Mouse (Mus musculus) limb, embryonic 12.5 days (tissue): Measurements from ENCODE around the gene Eya2. TPM values are rescaled to one million over a fixed set of nuclear protein-coding genes. Genes with fewer than 3 reads are reported as not detected.
A peak's percentile ranks its signal among the peaks of the same experiment; 100 is the strongest.

ENCODE experiments used
- ATAC-seq: fragments of 200-750 bp; cut with Nextera tagmentation; 2 replicates; pipeline ENCODE4 v1.8.0; 2017; ENCODE audit warnings: low read depth, moderate TSS enrichment; ENCODE audit not compliant: insufficient number of reproducible peaks, insufficient read depth, low FRiP score, low TSS enrichment
- H3K27ac ChIP-seq: fragments of 300-500 bp; sonication (generic); 2 replicates; pipeline ENCODE4 v1.5.1; 2016; ENCODE audit warnings: mild to moderate bottlenecking, moderate library complexity
- H3K27me3 ChIP-seq: fragments of 300-500 bp; sonication (generic); 2 replicates; pipeline ENCODE4 v1.6.1; 2016; ENCODE audit warnings: mild to moderate bottlenecking, moderate library complexity
- H3K36me3 ChIP-seq: fragments of 300-500 bp; sonication (generic); 2 replicates; pipeline ENCODE4 v1.6.1; 2016; ENCODE audit warnings: mild to moderate bottlenecking, moderate library complexity
- H3K4me1 ChIP-seq: fragments of 300-500 bp; sonication (generic); replicated peaks from 2 replicates; pipeline ENCODE4 v1.6.1; 2016
- H3K4me2 ChIP-seq: fragments of 300-500 bp; sonication (generic); 2 replicates; pipeline ENCODE4 v1.6.1; 2016; ENCODE audit warnings: mild to moderate bottlenecking, moderate library complexity
- H3K4me3 ChIP-seq: fragments of 300-500 bp; sonication (generic); replicated peaks from 2 replicates; pipeline ENCODE4 v1.5.1; 2016; ENCODE audit warnings: mild to moderate bottlenecking
- H3K9ac ChIP-seq: fragments of 300-500 bp; sonication (generic); replicated peaks from 2 replicates; pipeline ENCODE4 v1.6.1; 2016; ENCODE audit warnings: mild to moderate bottlenecking, moderate library complexity
- H3K9me3 ChIP-seq: fragments of 300-500 bp; sonication (generic); 2 replicates; pipeline ENCODE4 v1.6.1; 2016; ENCODE audit warnings: mild to moderate bottlenecking, moderate library complexity
- WGBS: fragments of 180-500 bp; shearing (Covaris S2); methylation state at CpG from one replicate; pipeline ENCODE4 v1.1.7; 2016; 5-methylcytosine and 5-hydroxymethylcytosine counted together
- polyA plus RNA-seq: library from polyadenylated mRNA; unstranded; fragments of >200 nt; fragmentation: Nextera tagmentation; extraction: Ambion mirVana; gene quantifications from 2 replicates; pipeline ENCODE4 v1.2.1, GENCODE M21; 2016

The Eya2 gene
- polyA plus RNA-seq, 1 experiment from 2014 or later = 9.7 TPM

DNA sequence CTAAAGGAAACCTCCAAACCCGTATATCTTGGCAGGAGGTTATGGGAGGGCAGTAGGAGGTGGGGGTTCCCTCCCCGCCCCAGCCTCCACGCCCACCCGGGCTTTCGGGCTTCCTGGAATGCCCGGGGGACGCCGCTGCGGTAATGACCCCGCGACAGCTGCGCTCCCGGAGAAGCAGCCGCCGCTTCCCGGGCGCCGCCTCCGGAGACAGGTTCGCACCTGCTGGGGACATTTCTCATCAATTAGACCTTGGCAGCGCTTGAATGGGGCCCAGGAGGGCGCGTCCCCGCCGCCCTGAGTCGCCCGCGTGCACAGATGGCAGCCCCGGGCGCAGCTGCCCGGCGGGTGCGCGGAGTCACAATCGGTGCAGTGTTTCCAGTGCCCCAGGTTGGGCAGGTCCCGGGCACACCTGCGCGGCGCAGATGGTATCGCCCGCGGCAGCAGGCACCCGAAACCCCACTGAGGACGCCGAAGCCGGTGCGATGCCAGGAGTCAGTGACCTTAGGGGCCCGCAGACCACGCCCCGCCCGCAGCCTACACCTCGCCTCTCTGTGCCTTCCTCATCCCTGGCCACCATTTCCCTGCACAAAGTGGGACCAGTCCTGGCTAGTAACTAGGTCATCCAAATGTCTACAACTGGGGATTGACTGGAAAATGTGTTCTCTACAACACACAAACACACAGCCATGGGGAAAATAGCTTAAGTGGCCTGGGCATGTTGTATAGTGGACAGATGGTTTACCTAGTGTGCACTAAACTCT is 31.4 kb upstream of the Eya2 start:
- 2% methylated on average over 52 of the region's 52 CpGs for WGBS
- H3K4me1 ChIP-seq = peaks cover 61% of the 10 kb centered on the region
- peak overlapping the region; percentile 40 for H3K4me3 ChIP-seq
- peak overlapping the region; percentile 77 for H3K4me2 ChIP-seq
- peaks cover 52% of the 10 kb centered on the region for H3K27me3 ChIP-seq
- H3K36me3 ChIP-seq = no peaks in the 10 kb centered on the region
- peak overlapping the region; percentile 40; the same call in 1 of the 2 replicates for H3K9ac ChIP-seq
- no peak overlapping the region for H3K27ac ChIP-seq
- no peaks in the 10 kb centered on the region for H3K9me3 ChIP-seq
- no peak for ATAC-seq

DNA sequence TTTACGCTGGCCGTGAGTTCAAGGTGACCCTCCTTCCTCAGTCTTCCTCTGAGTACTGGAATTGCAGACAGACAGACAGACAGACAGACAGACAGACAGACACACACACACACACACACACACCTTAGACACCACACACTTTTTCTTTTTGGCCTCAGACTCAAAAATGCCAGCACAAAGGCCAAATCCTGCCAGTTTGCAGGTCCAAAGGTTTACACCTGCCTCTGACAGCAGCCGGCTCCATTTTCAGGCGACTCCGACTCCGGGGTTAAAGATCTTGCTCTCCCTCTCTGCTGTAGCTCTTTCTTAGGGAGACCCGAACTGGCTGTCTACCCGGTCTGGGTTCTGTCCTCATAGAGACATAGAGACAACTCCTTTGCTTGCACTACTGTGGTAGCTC is 30.7 kb upstream of the Eya2 start:
- ATAC-seq = no peak
- peaks cover 54% of the 10 kb centered on the region for H3K27me3 ChIP-seq
- H3K9ac ChIP-seq = no peak overlapping the region
- peak overlapping the region; percentile 77; the same call in 1 of the 2 replicates for H3K4me2 ChIP-seq
- no peaks in the 10 kb centered on the region for H3K36me3 ChIP-seq
- H3K27ac ChIP-seq = no peak overlapping the region
- WGBS = 64% methylated on average over 8 of the region's 8 CpGs
- peaks cover 63% of the 10 kb centered on the region for H3K4me1 ChIP-seq
- no peaks in the 10 kb centered on the region for H3K9me3 ChIP-seq
- H3K4me3 ChIP-seq = no peak overlapping the region; the same call in 1 of the 2 replicates

DNA sequence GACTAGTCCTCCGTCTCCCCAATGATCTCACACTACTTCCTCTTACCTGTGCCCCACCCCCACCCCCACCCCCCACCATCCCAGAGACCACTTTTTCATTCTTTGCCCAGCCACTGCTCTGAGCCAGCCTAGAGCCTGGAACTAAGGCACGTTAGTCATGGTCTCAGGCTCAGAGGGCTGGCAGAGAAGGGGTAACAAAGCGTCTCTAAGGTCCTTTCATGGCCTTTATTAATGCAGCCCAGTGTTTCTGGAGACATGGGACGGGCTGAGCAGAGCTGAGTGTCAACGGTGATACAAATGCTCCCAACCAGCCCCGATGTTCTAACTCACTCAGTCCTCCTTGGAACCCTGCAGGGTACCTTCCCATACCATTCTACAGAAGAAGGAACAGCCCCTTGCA is 30.2 kb upstream of the Eya2 start:
- Histone ChIP-seq H3K9me3 (no peaks in the 10 kb centered on the region), H3K4me1 (peaks cover 59% of the 10 kb centered on the region), H3K4me2 (no peak overlapping the region), H3K9ac (no peak overlapping the region), H3K27me3 (peaks cover 57% of the 10 kb centered on the region), H3K4me3 (no peak overlapping the region), H3K36me3 (no peaks in the 10 kb centered on the region), H3K27ac (no peak overlapping the region)
- WGBS = 53% methylated on average over 6 of the region's 6 CpGs
- ATAC-seq = no peak

DNA sequence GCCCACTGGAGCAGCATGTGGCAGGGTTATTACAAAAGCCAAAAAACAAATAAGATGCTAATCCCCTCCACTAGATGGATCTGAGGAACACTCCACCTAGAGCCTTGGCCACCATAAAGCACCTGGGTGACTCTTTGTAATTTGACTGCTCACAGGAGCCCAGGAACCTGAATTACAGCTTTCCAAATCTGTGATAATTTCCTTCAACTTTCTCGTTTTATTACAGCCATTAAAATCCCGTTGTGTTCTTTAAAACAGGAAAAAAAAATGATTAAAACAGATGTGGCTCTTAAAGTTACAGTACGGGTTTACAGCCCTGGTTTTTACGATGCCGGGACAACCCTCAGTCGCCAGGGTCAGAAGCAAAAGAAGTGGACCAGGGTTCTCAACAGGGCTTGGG is 27.9 kb upstream of the Eya2 start:
- H3K27me3 ChIP-seq = peaks cover 44% of the 10 kb centered on the region
- peak overlapping the region; percentile 67 for H3K27ac ChIP-seq
- no peak overlapping the region for H3K9ac ChIP-seq
- no peaks in the 10 kb centered on the region for H3K36me3 ChIP-seq
- peaks cover 56% of the 10 kb centered on the region for H3K4me1 ChIP-seq
- no peak overlapping the region for H3K4me3 ChIP-seq
- ATAC-seq = peak; percentile 63; the same call in 1 of the 2 replicates
- no peaks in the 10 kb centered on the region for H3K9me3 ChIP-seq
- 15% methylated on average over 6 of the region's 6 CpGs for WGBS
- peak overlapping the region; percentile 34 for H3K4me2 ChIP-seq

DNA sequence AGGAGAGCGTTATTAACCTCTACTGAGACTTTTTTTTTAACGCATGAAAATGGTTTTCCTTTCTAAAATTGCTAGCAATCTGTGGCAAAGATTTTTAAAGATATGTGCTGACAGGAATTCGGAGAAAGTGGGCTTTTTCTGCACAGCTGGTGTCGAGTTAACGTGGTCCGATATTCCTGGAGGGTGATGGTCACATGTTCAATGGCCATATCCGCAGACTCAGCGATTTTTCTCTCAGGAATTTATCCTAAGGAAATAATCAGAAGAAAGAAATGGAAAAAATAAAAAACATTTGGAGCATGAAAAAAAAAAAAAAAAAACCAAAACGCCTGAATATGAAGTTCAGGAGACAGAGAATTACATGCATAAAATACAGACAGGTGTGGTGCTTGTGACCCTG is 27.0 kb upstream of the Eya2 start:
- Histone ChIP-seq H3K27ac (peak overlapping the region; percentile 46; the same call in 1 of the 2 replicates), H3K4me1 (peaks cover 54% of the 10 kb centered on the region)
- 46% methylated on average over 9 of the region's 9 CpGs for WGBS

DNA sequence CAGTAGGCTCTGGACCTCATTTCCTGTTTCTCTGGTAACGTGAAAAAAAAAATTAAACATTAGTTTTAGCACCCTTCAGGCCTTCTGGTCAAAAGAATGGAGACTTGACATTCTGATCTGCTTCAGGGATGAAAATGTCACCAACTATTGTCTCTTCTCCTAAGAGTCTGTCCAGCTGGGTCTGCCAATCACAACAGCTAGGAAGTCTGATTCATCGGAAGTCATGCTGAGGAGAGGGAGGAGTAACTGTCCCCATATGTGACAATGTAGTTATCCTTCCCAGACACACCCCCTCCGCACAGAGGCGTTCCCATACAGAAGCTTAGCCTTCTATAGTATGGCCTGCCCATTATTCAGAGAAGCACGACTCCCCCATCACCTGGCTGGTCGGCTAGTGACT is 25.9 kb upstream of the Eya2 start:
- no peak for ATAC-seq
- Histone ChIP-seq H3K4me3 (no peak overlapping the region), H3K27ac (no peak overlapping the region), H3K9me3 (no peaks in the 10 kb centered on the region), H3K4me1 (peaks cover 45% of the 10 kb centered on the region), H3K27me3 (peaks cover 33% of the 10 kb centered on the region), H3K4me2 (no peak overlapping the region), H3K9ac (no peak overlapping the region), H3K36me3 (no peaks in the 10 kb centered on the region)
- WGBS = 62% methylated on average over 6 of the region's 6 CpGs

More for the DNA sequence above, 27.0 kb upstream of the Eya2 start:
- no peak overlapping the region for H3K9ac ChIP-seq
- H3K4me3 ChIP-seq = no peak overlapping the region
- no peaks in the 10 kb centered on the region for H3K36me3 ChIP-seq
- peaks cover 36% of the 10 kb centered on the region for H3K27me3 ChIP-seq
- H3K4me2 ChIP-seq = no peak overlapping the region
- ATAC-seq = no peak
- H3K9me3 ChIP-seq = no peaks in the 10 kb centered on the region

DNA sequence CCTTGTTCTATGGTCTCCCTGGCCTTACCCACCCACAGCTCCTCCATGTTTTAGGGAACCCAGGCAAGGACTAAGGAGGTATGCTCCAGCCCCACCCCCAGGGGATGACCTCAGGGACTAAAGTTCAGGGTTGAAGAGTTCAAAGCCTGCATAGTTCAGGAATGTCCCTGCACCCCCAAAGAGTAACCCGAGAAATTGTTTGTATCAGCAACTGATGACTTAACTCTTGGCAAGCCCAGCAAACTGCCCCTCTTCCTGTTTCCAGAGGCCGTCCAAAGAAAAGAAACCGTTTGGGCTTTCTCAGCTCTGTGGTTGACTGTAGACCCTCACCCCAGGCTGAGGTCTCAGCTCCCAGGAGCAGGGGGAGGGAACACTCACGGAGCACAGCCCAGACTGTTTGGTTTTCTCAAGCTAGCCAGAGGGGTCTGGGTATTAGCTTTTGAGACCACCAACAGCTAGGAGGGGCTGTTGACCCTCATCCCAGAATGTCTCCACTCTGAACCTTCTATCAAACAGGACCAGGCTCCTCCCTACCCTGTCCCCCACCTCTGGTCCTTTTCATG is 23.5 kb upstream of the Eya2 start:
- Histone ChIP-seq H3K27ac (no peak overlapping the region), H3K4me1 (peaks cover 26% of the 10 kb centered on the region)
- 31% methylated on average over 4 of the region's 4 CpGs for WGBS

DNA sequence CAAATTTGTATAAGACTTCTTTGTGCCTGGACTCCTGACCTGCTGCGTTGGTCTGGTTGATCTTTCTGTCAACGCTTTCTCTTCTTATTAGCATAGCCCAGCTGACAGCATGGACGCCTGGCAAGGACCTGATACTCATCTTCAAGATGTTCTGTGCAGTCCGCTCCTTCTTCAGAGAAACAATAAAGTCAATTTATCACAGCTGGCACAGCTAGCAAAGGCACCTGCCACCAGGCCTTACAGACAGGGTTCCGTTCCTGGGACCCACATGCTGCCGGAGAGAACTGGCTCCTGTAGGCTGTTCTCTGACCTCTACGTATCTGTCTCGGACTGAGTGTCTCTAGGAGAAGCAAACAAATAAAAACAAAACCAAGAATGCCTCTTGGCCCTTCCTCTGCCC is 11.8 kb upstream of the Eya2 start:
- no peak for ATAC-seq
- 0 out of 2 replicates have a peak, but pooled peaks cover 2% of the 10 kb centered on the region for H3K9me3 ChIP-seq
- peaks cover 7% of the 10 kb centered on the region; the same call in 1 of the 2 replicates for H3K27me3 ChIP-seq
- 81% methylated on average over 8 of the region's 8 CpGs for WGBS
- H3K36me3 ChIP-seq = no peaks in the 10 kb centered on the region
- H3K9ac ChIP-seq = no peak overlapping the region
- peaks cover 11% of the 10 kb centered on the region for H3K4me1 ChIP-seq
- no peak overlapping the region for H3K4me2 ChIP-seq
- H3K27ac ChIP-seq = no peak overlapping the region
- H3K4me3 ChIP-seq = no peak overlapping the region

More for the DNA sequence above, 23.5 kb upstream of the Eya2 start:
- no peaks in the 10 kb centered on the region for H3K36me3 ChIP-seq
- H3K27me3 ChIP-seq = peaks cover 13% of the 10 kb centered on the region; the same call in 1 of the 2 replicates
- no peak overlapping the region for H3K4me2 ChIP-seq
- no peak for ATAC-seq
- H3K4me3 ChIP-seq = no peak overlapping the region
- no peak overlapping the region for H3K9ac ChIP-seq
- no peaks in the 10 kb centered on the region for H3K9me3 ChIP-seq

DNA sequence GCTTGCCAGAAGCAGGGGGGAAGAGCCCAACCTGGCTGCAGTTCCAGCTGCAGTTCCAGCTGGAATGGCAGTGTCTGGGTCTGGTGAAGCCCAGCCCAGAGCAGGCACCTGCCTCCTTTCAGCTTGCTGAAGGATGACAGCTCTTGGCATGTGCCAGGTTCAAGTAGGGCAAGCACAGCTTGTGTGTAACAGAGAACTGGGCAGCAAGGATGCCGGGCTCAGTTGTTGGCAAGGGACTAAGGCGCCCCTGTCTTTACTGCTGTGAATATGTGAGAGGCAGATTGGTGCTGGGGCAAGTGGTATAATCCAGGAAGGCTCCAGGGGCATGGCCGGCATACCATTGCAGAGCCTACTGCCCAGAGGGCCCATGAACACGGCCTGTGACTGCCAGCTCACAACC is 11.3 kb upstream of the Eya2 start:
- WGBS = 67% methylated on average over 4 of the region's 4 CpGs
- Histone ChIP-seq H3K27ac (no peak overlapping the region), H3K4me2 (no peak overlapping the region), H3K4me1 (peaks cover 11% of the 10 kb centered on the region), H3K36me3 (no peaks in the 10 kb centered on the region), H3K9ac (no peak overlapping the region), H3K9me3 (0 out of 2 replicates have a peak, but pooled peaks cover 2% of the 10 kb centered on the region), H3K27me3 (peaks cover 10% of the 10 kb centered on the region; the same call in 1 of the 2 replicates), H3K4me3 (no peak overlapping the region)
- no peak for ATAC-seq

DNA sequence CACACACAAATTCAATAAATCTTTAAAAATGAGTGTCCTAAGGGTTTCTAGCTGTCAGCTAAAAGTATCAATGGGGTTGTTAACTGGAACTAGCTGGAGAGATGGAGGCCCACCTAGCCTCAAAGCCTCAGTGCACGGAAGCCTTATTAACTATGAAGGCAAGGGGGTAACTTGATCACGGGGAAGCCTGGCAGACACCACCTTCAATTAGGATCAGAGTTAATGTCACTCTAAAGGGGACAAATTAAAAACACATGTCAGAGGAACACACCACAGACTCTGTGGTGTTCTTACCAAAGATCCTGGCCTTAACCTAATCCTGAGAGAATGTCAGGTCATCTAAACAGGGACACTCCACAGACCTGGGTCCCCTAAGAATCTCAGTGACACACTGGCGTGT is 10.3 kb upstream of the Eya2 start:
- H3K4me1 ChIP-seq = peaks cover 11% of the 10 kb centered on the region
- 0 out of 2 replicates have a peak, but pooled peaks cover 2% of the 10 kb centered on the region for H3K9me3 ChIP-seq
- no peak overlapping the region for H3K9ac ChIP-seq
- no peak for ATAC-seq
- H3K27me3 ChIP-seq = peaks cover 14% of the 10 kb centered on the region; the same call in 1 of the 2 replicates
- no peak overlapping the region for H3K27ac ChIP-seq
- H3K36me3 ChIP-seq = no peaks in the 10 kb centered on the region
- H3K4me3 ChIP-seq = no peak overlapping the region
- no peak overlapping the region for H3K4me2 ChIP-seq
- 35% methylated on average over 3 of the region's 3 CpGs for WGBS

DNA sequence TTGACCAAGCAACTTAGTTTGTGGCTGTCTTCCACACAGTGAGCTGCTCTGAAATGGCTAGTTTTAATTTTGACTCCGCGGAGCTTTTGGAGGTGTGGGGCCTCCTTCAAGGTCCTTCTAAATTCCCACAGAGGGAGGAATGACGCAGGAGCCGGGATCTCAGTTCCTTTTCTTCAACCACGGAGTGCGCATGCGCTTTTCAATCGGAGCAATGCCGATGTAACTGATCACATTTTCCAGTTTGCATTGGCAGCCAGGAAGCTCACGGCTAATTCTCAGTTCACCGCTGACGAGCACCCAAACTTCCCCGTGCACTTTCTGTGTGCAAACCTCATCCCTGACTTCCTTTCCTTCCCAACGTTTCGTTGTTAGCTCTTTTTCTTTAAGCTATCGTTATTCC is 4.1 kb upstream of the Eya2 start:
- H3K9me3 ChIP-seq = peaks cover 7% of the 10 kb centered on the region; the same call in 1 of the 2 replicates
- no peaks in the 10 kb centered on the region for H3K36me3 ChIP-seq
- H3K27me3 ChIP-seq = peaks cover 47% of the 10 kb centered on the region
- no peak overlapping the region for H3K9ac ChIP-seq
- ATAC-seq = no peak
- H3K4me2 ChIP-seq = no peak overlapping the region
- H3K4me3 ChIP-seq = no peak overlapping the region
- WGBS = 84% methylated on average over 16 of the region's 16 CpGs
- no peak overlapping the region for H3K27ac ChIP-seq
- peaks cover 14% of the 10 kb centered on the region; the same call in 1 of the 2 replicates for H3K4me1 ChIP-seq
